Mouse (Mus musculus) left cerebral cortex, postnatal 14 days (tissue): Measurements from ENCODE around the gene Slu7. TPM values are rescaled to one million over a fixed set of nuclear protein-coding genes. Genes with fewer than 3 reads are reported as not detected.

Source experiments
- DNase-seq, 2 experiments: peaks; one replicate each; pipeline ENCODE4 v3.0.0; 2021 to 2022; ENCODE audit warnings: low spot score in 2 of 2, mixed read lengths in 1 of 2
- intact Hi-C: fragments of 180-260 bp; cut with DNase I; formaldehyde crosslinking; loops from one replicate; pipeline ENCODE4 v1.15.1; 2025
- total RNA-seq, 2 experiments: library from RNA; stranded (reverse); gene quantifications; 2 replicates each; pipeline ENCODE4 v1.2.3; 2021

Slu7 gene
- total RNA-seq, 2 experiments from 2014 or later = 43.7 to 48.9 TPM

GRCm38 (mm10) chr11:43412771-43413451 is 20.6 kb upstream of the Slu7 start:
- DNase-seq = peak; percentile 91 to 93
- intact Hi-C loops = no loop called here

- peak; percentile 25 to 35 for DNase-seq
- intact Hi-C loops = no loop called here
Measured at GRCm38 (mm10) chr11:43417201-43417600, 16.3 kb upstream of the Slu7 start.

DNA sequence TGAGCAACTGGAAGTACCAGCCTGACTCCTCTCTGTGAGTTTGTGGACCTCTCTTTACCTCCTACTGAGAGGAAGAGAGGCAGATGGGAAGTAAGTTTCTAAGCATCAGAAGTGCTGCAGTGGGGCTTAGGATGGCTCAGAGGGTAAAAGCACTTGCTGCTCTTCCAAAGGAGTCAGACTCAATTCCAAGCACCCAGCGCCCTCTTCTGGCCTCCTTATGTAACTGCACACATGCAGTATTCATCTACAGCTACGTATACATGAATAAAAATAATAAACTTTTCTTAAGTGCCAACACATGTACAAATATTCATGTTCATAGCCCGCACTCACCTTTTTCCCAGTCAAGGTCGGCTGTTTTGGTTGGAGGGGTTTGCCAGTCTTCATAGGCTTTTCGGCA is 9.2 kb upstream of the Slu7 start:
- DNase-seq = no peak
- intact Hi-C loops = no loop called here

DNA sequence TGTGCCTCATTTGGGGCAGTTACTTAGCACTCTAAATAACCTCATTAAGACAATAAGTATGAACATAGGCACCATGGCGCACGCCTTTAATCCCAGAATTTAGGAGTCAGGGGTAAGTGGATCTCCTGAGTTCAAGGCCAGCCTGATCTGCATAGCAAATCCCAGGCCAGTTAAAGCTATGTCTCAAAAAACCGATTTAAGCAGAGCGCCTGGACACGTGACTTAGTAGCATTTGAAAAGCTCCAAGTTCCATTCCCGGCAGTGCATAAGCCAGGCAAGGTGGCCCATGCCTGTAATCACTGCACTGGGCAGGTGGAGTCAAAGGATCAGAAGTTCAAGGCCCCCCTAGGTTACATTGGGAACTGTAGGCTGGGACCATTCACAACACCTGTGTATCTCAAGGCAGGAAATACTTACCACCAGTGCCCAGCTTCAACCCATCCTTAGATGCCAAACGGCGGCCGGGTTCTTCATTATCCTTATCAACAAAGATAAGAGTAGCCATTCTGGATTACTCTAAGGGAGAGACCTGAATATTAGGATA is 8.3 kb upstream of the Slu7 start:
- DNase-seq = no peak
- intact Hi-C loops = no loop called here

DNA sequence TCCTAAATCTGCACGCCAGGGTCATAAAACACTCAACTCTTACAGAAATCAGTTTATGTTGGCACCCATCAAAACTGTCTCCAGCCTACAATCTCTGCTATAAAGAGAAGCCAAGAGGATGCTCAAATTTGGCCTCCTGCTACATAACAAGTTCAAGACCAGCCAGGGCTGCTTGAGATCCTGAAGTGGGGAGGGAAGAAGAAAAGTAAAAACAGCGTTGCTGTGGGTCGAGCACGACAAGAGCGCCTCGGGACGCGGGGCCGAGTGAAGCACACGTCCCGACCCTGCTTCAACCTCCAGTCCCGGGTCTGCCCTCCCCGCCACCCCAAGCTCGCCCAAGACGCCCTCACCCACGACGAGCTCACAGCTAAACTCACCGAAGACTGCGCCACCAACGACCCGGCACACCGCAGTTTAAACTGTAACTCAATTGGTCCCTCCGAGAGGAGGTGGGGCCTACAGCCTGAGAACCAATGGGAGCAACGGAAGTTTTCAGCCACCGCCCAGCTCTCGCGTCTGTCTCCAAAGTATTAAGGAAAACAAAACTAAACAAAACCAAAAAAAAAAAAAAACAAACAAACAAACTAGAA is 7.6 kb upstream of the Slu7 start, which contains the start of gene Pttg1:
Gene Pttg1, minus strand, starts transcription at position 428 of the 590 bp plus-strand sequence.
- intact Hi-C loops = no loop called here
- DNase-seq = peak; percentile 52 to 73

- DNase-seq = no peak
- intact Hi-C loops = no loop called here
Measured at GRCm38 (mm10) chr11:43426414-43426884, 7.1 kb upstream of the Slu7 start.

DNA sequence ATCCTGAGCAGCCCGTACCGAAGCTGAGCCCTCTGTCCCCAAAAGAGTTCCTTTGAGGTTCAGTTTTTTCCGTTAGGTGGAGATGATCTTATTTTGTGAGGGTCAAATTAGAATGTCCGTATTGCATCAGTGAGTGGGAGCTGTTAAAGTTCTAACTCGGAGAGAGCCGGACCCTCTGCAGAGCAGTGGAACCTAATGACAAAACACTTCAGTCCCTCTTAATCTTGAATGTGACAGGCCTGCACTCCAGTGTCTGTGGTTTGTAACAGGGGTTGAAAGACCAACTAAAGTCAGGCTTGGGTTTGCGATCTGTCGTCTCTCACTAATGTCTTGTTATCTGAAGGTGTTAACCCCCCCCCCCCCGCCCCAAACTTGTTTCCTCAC is 472 bp downstream of the Slu7 start:
- intact Hi-C loops = no loop called here
- no peak for DNase-seq

GRCm38 (mm10) chr11:43441121-43441520 is 7.6 kb downstream of the Slu7 start:
- intact Hi-C loops = no loop called here
- no peak for DNase-seq

- intact Hi-C loops = no loop called here
- no peak for DNase-seq
Measured at GRCm38 (mm10) chr11:43443183-43443582, 9.6 kb downstream of the Slu7 start.

DNA sequence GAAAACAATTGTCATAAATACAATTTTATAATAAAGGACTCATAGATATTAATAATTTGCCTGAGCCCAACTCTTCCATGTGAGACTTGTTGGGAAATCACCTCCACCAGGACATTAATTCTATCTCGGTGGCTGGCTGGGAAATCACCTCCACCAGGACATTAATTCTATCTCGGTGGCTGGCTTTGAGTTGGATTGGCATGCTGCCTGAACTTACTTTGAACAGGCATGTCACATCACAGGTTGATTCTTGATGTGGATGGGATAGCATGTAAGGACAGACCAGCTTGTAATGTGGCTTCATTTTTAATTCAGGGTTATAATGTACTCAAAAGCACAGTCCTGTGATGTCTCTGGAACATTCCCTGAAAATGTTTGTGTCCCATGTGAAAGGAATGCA is 16.4 kb downstream of the Slu7 start:
- intact Hi-C loops = loop anchor here (5.0 kb wide), 1 partner anchor 42 kb away; no protein-coding TSS in a partner anchor
- DNase-seq = no peak

GRCm38 (mm10) chr11:43451322-43451721 is 17.8 kb downstream of the Slu7 start:
- no peak for DNase-seq
- intact Hi-C loops = loop anchor here (5.0 kb wide), 1 partner anchor 41 kb away; no protein-coding TSS in a partner anchor

DNA sequence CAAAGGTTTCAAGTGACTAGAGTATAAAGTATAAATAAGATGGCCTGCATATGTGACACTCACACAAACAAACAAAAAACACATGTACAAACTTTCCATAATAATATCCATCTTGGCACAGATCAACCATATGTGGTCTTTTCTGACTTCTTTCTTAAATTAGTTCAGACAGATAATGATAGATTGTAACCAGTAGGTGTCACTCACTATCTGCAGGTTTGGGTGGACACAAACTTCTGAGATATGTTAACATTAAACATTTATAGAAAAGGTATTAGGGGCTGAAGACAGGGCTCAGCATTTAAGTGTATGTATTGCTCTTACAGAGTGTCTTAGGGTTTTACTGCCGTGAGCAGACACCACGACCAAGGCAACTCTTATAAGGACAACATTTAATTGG is 18.7 kb downstream of the Slu7 start:
- DNase-seq = no peak
- intact Hi-C loops = loop anchor here (5.0 kb wide), 1 partner anchor 40 kb away; no protein-coding TSS in a partner anchor

GRCm38 (mm10) chr11:43463204-43463603 is 29.7 kb downstream of the Slu7 start:
- no peak for DNase-seq

GRCm38 (mm10) chr11:43470118-43470517 is 36.6 kb downstream of the Slu7 start:
- intact Hi-C loops = no loop called here
- no peak for DNase-seq

More at GRCm38 (mm10) chr11:43463204-43463603, 29.7 kb downstream of the Slu7 start:
- intact Hi-C loops = no loop called here

DNA sequence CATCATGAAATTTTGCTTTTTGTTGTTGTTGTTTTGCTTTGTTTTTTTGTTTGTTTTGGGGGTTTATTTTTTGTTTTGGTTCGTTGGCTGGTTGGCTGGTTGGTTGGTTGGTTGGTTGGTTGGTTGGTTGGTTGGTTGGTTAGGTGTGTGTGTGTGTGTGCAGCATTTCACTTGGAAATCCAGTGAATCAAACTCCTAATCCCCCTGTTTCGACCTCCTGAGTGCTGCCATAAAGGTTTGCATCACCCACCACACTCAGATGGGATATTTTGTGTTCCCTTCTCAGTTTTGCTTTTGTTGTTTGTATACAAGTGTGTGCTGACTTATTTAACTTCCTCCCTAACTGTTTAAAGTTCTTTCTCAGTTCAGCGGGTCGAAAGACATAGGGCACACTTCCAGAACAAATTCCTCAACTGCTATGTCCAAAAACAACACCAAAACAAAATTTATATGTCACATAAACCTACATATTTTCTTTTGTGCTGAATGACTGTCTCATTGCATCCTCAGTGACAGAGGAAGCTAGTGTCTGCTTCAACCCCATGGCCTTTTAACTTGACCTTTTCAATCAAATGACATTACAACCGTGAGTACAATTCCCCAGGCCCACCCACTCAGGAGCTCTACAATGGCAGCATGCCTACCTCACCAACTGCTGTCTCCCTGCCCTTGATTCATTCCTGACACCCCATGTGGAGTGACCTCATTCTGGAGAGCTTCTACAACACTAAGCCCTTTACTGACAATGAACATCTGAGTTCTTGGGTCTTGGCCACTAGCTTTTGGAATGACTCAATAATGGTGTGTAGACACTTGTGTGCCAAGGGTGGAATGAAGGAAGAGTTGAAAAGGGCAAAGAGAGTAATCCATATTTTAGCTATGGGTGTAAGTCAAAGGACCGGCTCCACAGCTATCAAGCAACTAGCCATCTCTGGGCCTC is 37.6 kb downstream of the Slu7 start:
- intact Hi-C loops = no loop called here
- DNase-seq = no peak

GRCm38 (mm10) chr11:43473115-43473514 is 39.6 kb downstream of the Slu7 start:
- DNase-seq = no peak

GRCm38 (mm10) chr11:43473635-43474224 is 40.2 kb downstream of the Slu7 start:
- intact Hi-C loops = no loop called here
- no peak for DNase-seq

More at GRCm38 (mm10) chr11:43473115-43473514, 39.6 kb downstream of the Slu7 start:
- intact Hi-C loops = no loop called here

DNA sequence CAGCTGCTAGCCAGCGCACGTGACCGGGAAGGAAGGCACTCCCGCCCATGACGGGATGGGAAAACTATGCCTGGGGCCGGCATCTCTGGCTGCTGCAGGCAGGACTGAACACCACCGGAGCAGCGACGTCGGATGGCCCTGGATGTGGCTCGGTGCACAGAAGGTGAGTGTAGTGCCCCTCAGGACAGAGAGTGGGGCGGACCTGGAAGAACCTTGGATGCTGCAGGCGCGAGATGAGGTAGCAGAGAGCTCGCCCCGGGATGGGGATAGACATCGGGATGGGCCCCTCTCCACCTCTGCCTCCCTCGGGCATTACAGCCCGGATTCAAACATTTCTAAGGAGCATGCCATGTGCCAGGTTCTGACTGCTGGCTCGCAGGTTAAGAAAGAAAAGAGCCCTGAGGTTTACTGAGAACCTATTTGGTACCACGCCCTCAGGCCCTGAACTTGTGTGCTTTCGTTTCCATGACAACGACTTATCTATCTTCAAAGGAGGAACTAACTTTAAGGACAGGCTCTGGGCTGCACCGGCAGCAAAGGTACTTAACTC is 40.8 kb downstream of the Slu7 start, which contains the start of gene C1qtnf2:
Gene C1qtnf2, plus strand, starts transcription at position 52 of the 550 bp plus-strand sequence.
- intact Hi-C loops = no loop called here
- DNase-seq = peak in 1 of 2 experiments; percentile 28

- intact Hi-C loops = no loop called here
- no peak for DNase-seq
Measured at GRCm38 (mm10) chr11:43479376-43479775, 45.8 kb downstream of the Slu7 start.
